15 mouse cellular contexts compared by ENCODE assay signal in the genomic region with DNA sequence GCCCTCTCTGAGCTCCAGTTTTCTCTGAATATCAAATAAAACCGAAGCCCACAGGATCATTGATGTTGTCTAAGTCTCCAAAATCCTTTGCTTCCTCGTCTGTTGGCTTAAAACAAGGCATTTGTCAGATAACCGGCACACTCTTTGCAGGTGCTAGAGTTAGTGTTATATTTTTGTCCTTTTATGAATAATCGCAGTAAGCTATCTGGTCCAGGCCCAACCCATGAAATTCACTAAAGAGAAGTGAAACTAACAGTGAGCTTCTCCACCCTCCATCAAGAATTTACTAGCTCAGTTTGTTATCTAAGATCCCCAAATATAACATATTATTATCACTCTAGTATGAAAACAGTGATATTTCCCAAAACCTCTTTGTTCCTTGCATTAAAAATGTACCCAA. TPM values are rescaled to one million over a fixed set of nuclear protein-coding genes. Genes with fewer than 3 reads are reported as not detected.
"Had no signal": no experiment of that assay in that cellular context is flagged by ENCODE, and none has a peak within 500 bp of the region (broad histone marks: within the 10 kb centered on the region; RNA-seq: fewer than 3 reads in every experiment).

No protein-coding gene starts in this region.

- H3K4me3 ChIP-seq: intestine, embryonic 15.5 days; limb, embryonic 12.5 days; liver, embryonic 13.5 days; lung, embryonic 15.5 days; midbrain, embryonic 13.5 days had no signal

- ATAC-seq: intestine, embryonic 15.5 days; liver, postnatal 0 days; midbrain, embryonic 13.5 days had no signal

- H3K27ac ChIP-seq: intestine, embryonic 15.5 days; limb, embryonic 12.5 days; liver, embryonic 13.5 days; lung, embryonic 15.5 days; macrophage; midbrain, embryonic 13.5 days had no signal

- DNase-seq: kidney, adult 18-20 months; kidney, postnatal 10 days; kidney, postnatal 4 days; liver; liver, embryonic 13.5 days; liver, postnatal 0 days; lung, postnatal 14 days; thymus, adult 18-20 months; thymus, postnatal 14 days had no signal

RNA-seq across cellular contexts. Expression of a gene that starts 0.8 kb away (rescaled TPM):
- total RNA-seq: midbrain, postnatal 0 days had no signal
